Mouse (Mus musculus): ENCODE measurements around the gene Flrt1.
A peak's percentile ranks its signal among the peaks of the same experiment; 100 is the strongest.

Gene Flrt1

GRCm38 (mm10) chr19:7105544-7105943, at the start of gene Flrt1:
Gene Flrt1, minus strand, starts transcription at chr19:7105729.
- no peak for DNase-seq (ENCODE audit: low spot score in 2 of 2)

- DNase-seq (ENCODE audit: low spot score in 2 of 2) = no peak
Measured at GRCm38 (mm10) chr19:7155196-7155595, 49.7 kb upstream of the Flrt1 start.

- no peak for DNase-seq (ENCODE audit: low spot score in 2 of 2)
Measured at GRCm38 (mm10) chr19:7153232-7153631, 47.7 kb upstream of the Flrt1 start.

- no peak for DNase-seq (ENCODE audit: low spot score in 2 of 2)
Measured at GRCm38 (mm10) chr19:7151927-7152653, 46.6 kb upstream of the Flrt1 start.

- no peak for DNase-seq (ENCODE audit: low spot score in 2 of 2)
Measured at GRCm38 (mm10) chr19:7151300-7151926, 45.9 kb upstream of the Flrt1 start.

- DNase-seq (ENCODE audit: low spot score in 2 of 2) = no peak
Measured at GRCm38 (mm10) chr19:7149158-7149685, 43.7 kb upstream of the Flrt1 start.

- no peak for DNase-seq (ENCODE audit: low spot score in 2 of 2)
Measured at GRCm38 (mm10) chr19:7148541-7149085, 43.1 kb upstream of the Flrt1 start.

GRCm38 (mm10) chr19:7148096-7148495, 42.6 kb upstream of the Flrt1 start:
- DNase-seq (ENCODE audit: low spot score in 2 of 2) = peak in 1 of 2 experiments; percentile 46

GRCm38 (mm10) chr19:7146376-7146775, 40.8 kb upstream of the Flrt1 start:
- no peak for DNase-seq (ENCODE audit: low spot score in 2 of 2)

GRCm38 (mm10) chr19:7144458-7144857, 38.9 kb upstream of the Flrt1 start:
- no peak for DNase-seq (ENCODE audit: low spot score in 2 of 2)

- peak; percentile 51 to 61 for DNase-seq (ENCODE audit: low spot score in 2 of 2)
Measured at GRCm38 (mm10) chr19:7143854-7144253, 38.3 kb upstream of the Flrt1 start.

- DNase-seq (ENCODE audit: low spot score in 2 of 2) = no peak
Measured at GRCm38 (mm10) chr19:7142207-7142915, 36.8 kb upstream of the Flrt1 start.

GRCm38 (mm10) chr19:7140856-7141421, 35.4 kb upstream of the Flrt1 start:
- peak in 1 of 2 experiments; percentile 41 for DNase-seq (ENCODE audit: low spot score in 2 of 2)

GRCm38 (mm10) chr19:7140373-7140772, 34.8 kb upstream of the Flrt1 start:
- no peak for DNase-seq (ENCODE audit: low spot score in 2 of 2)

GRCm38 (mm10) chr19:7139321-7139720, 33.8 kb upstream of the Flrt1 start:
- DNase-seq (ENCODE audit: low spot score in 2 of 2) = no peak

GRCm38 (mm10) chr19:7138327-7138726, 32.8 kb upstream of the Flrt1 start:
- no peak for DNase-seq (ENCODE audit: low spot score in 2 of 2)

GRCm38 (mm10) chr19:7136714-7137498, 31.4 kb upstream of the Flrt1 start:
- DNase-seq (ENCODE audit: low spot score in 2 of 2) = no peak

- DNase-seq (ENCODE audit: low spot score in 2 of 2) = no peak
Measured at GRCm38 (mm10) chr19:7136016-7136415, 30.5 kb upstream of the Flrt1 start.

- no peak for DNase-seq (ENCODE audit: low spot score in 2 of 2)
Measured at GRCm38 (mm10) chr19:7135525-7135924, 30.0 kb upstream of the Flrt1 start.

- no peak for DNase-seq (ENCODE audit: low spot score in 2 of 2)
Measured at GRCm38 (mm10) chr19:7134631-7135091, 29.1 kb upstream of the Flrt1 start.

- DNase-seq (ENCODE audit: low spot score in 2 of 2) = no peak
Measured at GRCm38 (mm10) chr19:7133436-7133835, 27.9 kb upstream of the Flrt1 start.
